Mouse (Mus musculus) cerebellum, adult 2 months (tissue): ENCODE data around the gene Slc16a6.

Experiments
- CTCF ChIP-seq: fragments of 200-500 bp; IDR thresholded peaks from 2 replicates; pipeline ENCODE4 v1.5.1; 2011; ENCODE audit warnings: low read depth, mild to moderate bottlenecking, control low read depth, low read length, moderate library complexity, borderline replicate concordance; ENCODE audit not compliant: insufficient read depth
- POLR2A ChIP-seq: fragments of 200-500 bp; IDR thresholded peaks from 2 replicates; pipeline ENCODE4 v1.6.1; 2011; ENCODE audit warnings: low read length, control low read depth, borderline replicate concordance; ENCODE audit not compliant: insufficient read depth

DNA sequence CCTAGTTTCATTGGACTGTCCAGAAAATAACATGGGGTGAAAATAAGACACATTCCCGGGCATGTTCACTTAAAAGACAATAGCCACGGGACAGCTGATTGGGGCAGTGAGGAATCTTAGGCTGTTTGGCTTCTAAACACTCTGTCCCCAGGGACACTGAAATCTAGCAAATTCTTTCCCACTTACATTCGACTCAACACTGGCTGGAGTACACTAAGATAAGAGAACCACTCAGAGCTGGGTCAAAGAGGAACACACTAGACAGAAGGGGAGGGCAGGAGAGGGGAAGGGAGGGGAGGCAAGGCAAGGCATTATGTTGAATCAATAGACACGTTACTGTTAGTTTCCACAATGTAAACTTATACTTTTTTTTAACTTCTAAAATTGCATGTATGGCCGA lies 12.8 kb downstream of the Slc16a6 start:
- TF ChIP-seq POLR2A (no peak), CTCF (no peak)
